Mouse (Mus musculus) liver, embryonic 13.5 days (tissue): ENCODE measurements around the gene Gramd2. TPM values are rescaled to one million over a fixed set of nuclear protein-coding genes. Genes with fewer than 3 reads are reported as not detected.

Experiments
- ATAC-seq: fragments of 200-750 bp; cut with Nextera tagmentation; 2 replicates; pipeline ENCODE4 v1.8.0; 2017; ENCODE audit warnings: low read depth, mild to moderate bottlenecking, moderate number of reproducible peaks, moderate library complexity
- DNase-seq: peaks from one replicate; pipeline ENCODE4 v3.0.0; 2022
- H3K27ac ChIP-seq: fragments of 300-500 bp; sonication (generic); 2 replicates; pipeline ENCODE4 v1.5.1; 2015; ENCODE audit warnings: moderate library complexity, mild to moderate bottlenecking, inconsistent platforms
- H3K27me3 ChIP-seq: fragments of 300-500 bp; sonication (generic); 2 replicates; pipeline ENCODE4 v1.6.1; 2015; ENCODE audit warnings: mild to moderate bottlenecking, inconsistent platforms
- H3K36me3 ChIP-seq: fragments of 300-500 bp; sonication (generic); 2 replicates; pipeline ENCODE4 v1.6.1; 2015; ENCODE audit warnings: mild to moderate bottlenecking, inconsistent platforms
- H3K4me1 ChIP-seq: fragments of 300-500 bp; sonication (generic); replicated peaks from 2 replicates; pipeline ENCODE4 v1.6.1; 2015; ENCODE audit warnings: inconsistent platforms
- H3K4me2 ChIP-seq: fragments of 300-500 bp; sonication (generic); 2 replicates; pipeline ENCODE4 v1.6.1; 2015; ENCODE audit warnings: inconsistent platforms, mild to moderate bottlenecking, moderate library complexity
- H3K4me3 ChIP-seq: fragments of 300-500 bp; sonication (generic); replicated peaks from 2 replicates; pipeline ENCODE4 v1.5.1; 2015; ENCODE audit warnings: mild to moderate bottlenecking, inconsistent platforms
- H3K9ac ChIP-seq: fragments of 300-500 bp; sonication (generic); 2 replicates; pipeline ENCODE4 v1.6.1; 2015; ENCODE audit warnings: mild to moderate bottlenecking, inconsistent platforms
- H3K9me3 ChIP-seq: fragments of 300-500 bp; sonication (generic); replicated peaks from 2 replicates; pipeline ENCODE4 v1.6.1; 2016; ENCODE audit warnings: inconsistent platforms
- WGBS: fragments of 180-500 bp; shearing (Covaris S2); methylation state at CpG from one replicate; pipeline ENCODE4 v1.1.7; 2015; ENCODE audit not compliant: insufficient replicate concordance; 5-methylcytosine and 5-hydroxymethylcytosine counted together
- polyA plus RNA-seq: library from polyadenylated mRNA; unstranded; fragments of >200 nt; fragmentation: Nextera tagmentation; extraction: Ambion mirVana; gene quantifications from 2 replicates; pipeline ENCODE4 v1.2.1, GENCODE M21; 2015

The Gramd2 gene
- polyA plus RNA-seq, 1 experiment from 2014 or later = 0.05 TPM

DNA sequence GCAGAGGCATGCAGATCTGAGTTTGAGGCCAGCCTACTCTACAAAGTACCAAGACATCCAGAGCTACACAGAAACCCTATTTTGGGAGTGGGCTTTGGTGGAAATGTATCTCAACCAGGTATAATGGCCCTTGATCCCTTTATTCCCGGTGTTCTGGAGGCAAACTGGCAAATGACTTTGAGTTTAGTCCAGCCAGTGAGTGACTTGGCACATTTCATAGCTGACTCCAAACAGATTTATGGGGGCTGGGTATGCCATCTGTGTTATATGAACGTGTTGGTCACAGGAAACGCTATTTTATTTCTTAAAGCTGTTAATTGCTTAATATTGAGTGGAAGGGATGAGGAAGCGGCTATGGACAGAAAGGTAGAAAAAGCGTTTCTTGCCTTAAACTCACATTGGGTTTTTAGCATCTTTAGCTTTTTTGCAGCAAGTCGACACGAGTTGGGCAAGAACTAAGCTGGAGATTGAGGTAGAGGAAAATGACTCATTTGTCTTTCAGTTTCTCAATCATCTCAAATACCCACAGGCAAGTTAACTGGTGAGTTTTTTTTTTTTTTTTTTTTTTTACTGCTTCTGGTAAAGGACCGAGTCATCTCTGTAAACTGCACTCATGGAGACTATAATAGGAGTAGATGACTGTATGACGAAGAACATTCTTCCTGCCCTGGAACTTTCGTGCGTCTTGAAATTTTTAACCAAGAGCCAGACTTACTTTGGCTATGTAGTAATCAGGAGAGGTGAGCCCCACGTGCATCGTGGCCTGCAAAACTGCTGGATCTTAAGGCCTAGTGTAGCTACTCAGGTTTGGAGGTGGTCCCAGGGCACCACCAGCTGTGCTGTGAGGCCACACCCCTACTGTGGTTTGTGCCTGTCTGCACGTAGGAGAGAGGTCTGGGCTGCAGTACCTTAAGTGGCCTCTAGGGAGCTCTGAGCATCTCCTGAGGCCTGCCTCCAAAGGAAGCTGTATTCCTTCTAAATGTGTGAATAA, 20.6 kb upstream of the Gramd2 start:
- peaks cover 79% of the 10 kb centered on the region for H3K4me1 ChIP-seq
- no peak overlapping the region; the same call in 1 of the 2 replicates for H3K4me3 ChIP-seq
- ATAC-seq (peak; percentile 51), DNase-seq (peak; percentile 81)
- WGBS = 27% methylated on average over 14 of the region's 14 CpGs
- H3K27ac ChIP-seq = no peak overlapping the region; the same call in 1 of the 2 replicates
- no peaks in the 10 kb centered on the region for H3K9me3 ChIP-seq
- H3K4me2 ChIP-seq = peak overlapping the region; percentile 92
- H3K9ac ChIP-seq = no peak overlapping the region; the same call in 1 of the 2 replicates
- H3K36me3 ChIP-seq = no peaks in the 10 kb centered on the region; the same call in 1 of the 2 replicates
- H3K27me3 ChIP-seq = peaks cover 91% of the 10 kb centered on the region

DNA sequence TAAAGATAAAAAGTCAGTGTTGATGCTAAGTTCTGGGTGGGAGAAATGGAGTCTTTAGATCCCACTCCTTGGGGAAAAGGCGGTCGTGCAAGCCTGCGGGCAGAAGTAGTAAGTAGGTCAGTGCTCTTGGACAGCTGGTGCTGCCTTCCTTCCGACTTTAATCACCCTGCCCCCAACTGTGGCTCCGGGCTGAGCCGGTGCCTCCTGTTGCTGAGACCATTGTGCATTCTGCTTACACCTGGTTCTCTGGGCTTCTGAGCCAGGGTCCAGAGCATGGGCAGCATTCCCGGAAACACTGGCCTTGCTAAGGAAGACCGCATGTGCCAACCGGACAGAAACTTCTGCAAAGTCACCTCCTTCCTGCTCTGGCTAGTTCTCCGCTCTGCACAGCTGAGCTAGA, 19.5 kb upstream of the Gramd2 start:
- Histone ChIP-seq H3K36me3 (peaks cover 7% of the 10 kb centered on the region), H3K4me1 (peaks cover 71% of the 10 kb centered on the region), H3K9me3 (no peaks in the 10 kb centered on the region), H3K4me2 (peak overlapping the region; percentile 92), H3K9ac (0 out of 2 replicates have a peak overlapping the region, but pooled peaks have one; percentile 11), H3K27me3 (peaks cover 91% of the 10 kb centered on the region), H3K4me3 (no peak overlapping the region), H3K27ac (peak overlapping the region; percentile 25; the same call in 1 of the 2 replicates)
- ATAC-seq (no peak), DNase-seq (no peak)
- WGBS = 50% methylated on average over 10 of the region's 10 CpGs

DNA sequence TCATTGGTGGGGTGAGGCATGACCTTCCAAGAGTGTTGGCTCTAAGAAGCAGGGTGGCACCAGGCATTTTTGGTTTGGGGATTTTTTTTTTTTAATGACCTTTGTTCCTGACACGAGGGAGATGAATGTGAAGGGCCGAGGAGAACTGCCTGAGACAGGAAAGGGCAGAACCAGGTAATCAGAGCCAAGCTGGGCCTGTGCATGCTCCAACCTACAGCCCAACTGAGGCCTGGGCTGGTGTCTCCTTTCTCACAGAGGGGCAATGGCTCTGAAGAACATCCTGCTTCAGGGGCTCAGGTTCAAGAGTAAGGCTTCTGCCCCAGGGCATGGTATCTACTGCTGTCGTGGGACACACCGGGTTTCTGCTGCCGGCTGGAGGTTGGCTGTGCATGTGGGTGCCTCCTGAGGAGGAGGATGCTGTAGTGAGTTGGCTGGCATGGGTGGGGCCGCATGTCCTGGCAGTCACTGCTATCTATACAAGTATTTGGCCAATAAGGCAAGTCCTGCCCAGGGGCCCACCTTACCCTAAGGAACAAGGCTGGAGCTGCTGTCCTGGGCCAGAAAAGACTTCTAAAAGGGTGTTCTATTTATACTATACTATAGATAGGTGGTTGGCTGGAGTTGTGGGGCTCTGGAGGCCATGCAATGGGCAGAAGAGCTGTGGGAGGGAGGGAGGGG, 18.5 kb upstream of the Gramd2 start:
- Histone ChIP-seq H3K4me2 (peak overlapping the region; percentile 28), H3K9me3 (no peaks in the 10 kb centered on the region), H3K4me3 (no peak overlapping the region), H3K27ac (no peak overlapping the region; the same call in 1 of the 2 replicates), H3K9ac (no peak overlapping the region), H3K36me3 (peaks cover 15% of the 10 kb centered on the region), H3K27me3 (peaks cover 94% of the 10 kb centered on the region), H3K4me1 (peaks cover 60% of the 10 kb centered on the region)
- ATAC-seq = peak; percentile 74
- 37% methylated on average over 6 of the region's 6 CpGs for WGBS
- DNase-seq = peak; percentile 61

- DNase-seq (no peak), ATAC-seq (no peak)
- Histone ChIP-seq H3K4me3 (no peak overlapping the region), H3K36me3 (peaks cover 24% of the 10 kb centered on the region), H3K27ac (no peak overlapping the region), H3K4me2 (no peak overlapping the region), H3K9ac (no peak overlapping the region), H3K4me1 (peaks cover 45% of the 10 kb centered on the region), H3K27me3 (peaks cover 85% of the 10 kb centered on the region), H3K9me3 (no peaks in the 10 kb centered on the region)
- WGBS = 79% methylated on average over 7 of the region's 7 CpGs
Measured at GRCm38 (mm10) chr9:59663226-59663625, 16.7 kb upstream of the Gramd2 start.

DNA sequence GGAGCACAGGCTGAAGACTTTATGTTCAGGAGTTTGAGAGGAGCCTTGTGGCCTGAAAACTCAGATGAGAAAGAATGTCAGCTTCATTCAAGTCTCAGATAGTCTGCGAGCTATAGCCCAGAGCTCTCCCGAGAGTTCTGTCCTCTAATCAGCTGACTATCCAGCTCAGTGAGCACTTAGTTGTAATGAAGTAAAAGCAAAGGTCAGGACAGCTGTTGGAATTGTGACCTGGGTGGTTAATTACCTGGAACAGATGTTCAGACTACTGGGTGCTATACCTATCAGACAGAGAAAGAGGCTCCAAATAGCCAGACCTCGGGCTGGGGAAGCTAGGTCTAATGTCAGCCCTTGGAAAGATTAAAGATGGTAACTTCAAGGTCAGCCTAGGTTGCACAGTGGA, 16.0 kb upstream of the Gramd2 start:
- ATAC-seq = no peak
- H3K27ac ChIP-seq = no peak overlapping the region
- no peak overlapping the region for H3K4me2 ChIP-seq
- no peak for DNase-seq
- H3K4me3 ChIP-seq = no peak overlapping the region
- peaks cover 77% of the 10 kb centered on the region for H3K27me3 ChIP-seq
- 70% methylated on average over 3 of the region's 3 CpGs for WGBS
- no peak overlapping the region for H3K9ac ChIP-seq
- H3K4me1 ChIP-seq = peaks cover 40% of the 10 kb centered on the region
- no peaks in the 10 kb centered on the region for H3K9me3 ChIP-seq
- peaks cover 29% of the 10 kb centered on the region for H3K36me3 ChIP-seq

DNA sequence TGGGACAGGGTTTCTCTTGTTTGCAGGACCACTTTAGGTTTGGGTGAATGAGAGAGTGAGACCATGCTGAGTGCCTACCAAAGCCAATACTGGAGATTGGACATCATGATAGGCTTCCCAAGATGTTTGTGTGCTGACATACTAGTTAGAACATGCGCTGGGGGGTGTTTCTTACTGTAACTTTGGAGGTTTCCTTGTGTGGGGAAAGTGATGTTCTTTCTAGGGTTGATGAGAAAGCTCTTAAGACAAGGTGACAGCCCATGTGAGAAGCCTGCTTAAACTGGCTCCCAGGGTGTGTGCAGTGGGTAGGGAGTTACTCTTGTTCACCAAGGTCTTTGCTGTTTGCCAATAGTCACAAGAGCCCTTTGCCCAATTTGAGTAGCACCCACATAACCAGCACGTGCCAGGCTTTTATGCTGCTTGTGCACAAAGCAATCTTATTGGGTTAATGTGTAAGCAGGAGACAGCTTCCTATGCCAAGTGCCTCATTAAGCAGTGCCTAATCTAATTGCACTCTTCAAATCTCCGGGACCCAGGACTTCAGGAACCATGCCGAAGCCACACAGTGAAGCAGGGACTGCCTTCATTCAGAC, 15.2 kb upstream of the Gramd2 start:
- DNase-seq = no peak
- Histone ChIP-seq H3K27ac (no peak overlapping the region), H3K27me3 (peaks cover 71% of the 10 kb centered on the region), H3K36me3 (peaks cover 33% of the 10 kb centered on the region), H3K4me1 (peaks cover 32% of the 10 kb centered on the region), H3K9ac (no peak overlapping the region), H3K4me3 (no peak overlapping the region), H3K9me3 (no peaks in the 10 kb centered on the region), H3K4me2 (no peak overlapping the region)
- 72% methylated on average over 4 of the region's 4 CpGs for WGBS
- no peak for ATAC-seq

- peaks cover 46% of the 10 kb centered on the region for H3K36me3 ChIP-seq
- H3K4me2 ChIP-seq = no peak overlapping the region
- peaks cover 71% of the 10 kb centered on the region for H3K27me3 ChIP-seq
- H3K9ac ChIP-seq = no peak overlapping the region
- H3K27ac ChIP-seq = no peak overlapping the region
- WGBS = 76% methylated on average over 8 of the region's 8 CpGs
- no peak overlapping the region for H3K4me3 ChIP-seq
- DNase-seq (no peak), ATAC-seq (no peak)
- H3K9me3 ChIP-seq = no peaks in the 10 kb centered on the region
- H3K4me1 ChIP-seq = peaks cover 19% of the 10 kb centered on the region
Measured at GRCm38 (mm10) chr9:59666016-59666415, 13.9 kb upstream of the Gramd2 start.

- DNase-seq = no peak
- Histone ChIP-seq H3K4me3 (no peak overlapping the region), H3K9me3 (no peaks in the 10 kb centered on the region), H3K4me2 (no peak overlapping the region), H3K27ac (no peak overlapping the region), H3K27me3 (peaks cover 70% of the 10 kb centered on the region), H3K4me1 (peaks cover 18% of the 10 kb centered on the region), H3K9ac (no peak overlapping the region), H3K36me3 (peaks cover 51% of the 10 kb centered on the region)
- WGBS = 64% methylated on average over 1 of the region's 1 CpGs
- ATAC-seq = no peak
Measured at GRCm38 (mm10) chr9:59666813-59667212, 13.1 kb upstream of the Gramd2 start.

GRCm38 (mm10) chr9:59667250-59667649, 12.7 kb upstream of the Gramd2 start:
- Histone ChIP-seq H3K4me3 (no peak overlapping the region), H3K9ac (no peak overlapping the region), H3K36me3 (peaks cover 55% of the 10 kb centered on the region), H3K4me1 (peaks cover 18% of the 10 kb centered on the region), H3K4me2 (no peak overlapping the region), H3K27ac (no peak overlapping the region), H3K27me3 (peaks cover 70% of the 10 kb centered on the region), H3K9me3 (no peaks in the 10 kb centered on the region)
- no peak for DNase-seq
- WGBS = 59% methylated on average over 4 of the region's 4 CpGs
- no peak for ATAC-seq

- peaks cover 57% of the 10 kb centered on the region for H3K36me3 ChIP-seq
- 69% methylated on average over 6 of the region's 6 CpGs for WGBS
- ATAC-seq = no peak
Measured at GRCm38 (mm10) chr9:59667904-59668303, 12.0 kb upstream of the Gramd2 start.

DNA sequence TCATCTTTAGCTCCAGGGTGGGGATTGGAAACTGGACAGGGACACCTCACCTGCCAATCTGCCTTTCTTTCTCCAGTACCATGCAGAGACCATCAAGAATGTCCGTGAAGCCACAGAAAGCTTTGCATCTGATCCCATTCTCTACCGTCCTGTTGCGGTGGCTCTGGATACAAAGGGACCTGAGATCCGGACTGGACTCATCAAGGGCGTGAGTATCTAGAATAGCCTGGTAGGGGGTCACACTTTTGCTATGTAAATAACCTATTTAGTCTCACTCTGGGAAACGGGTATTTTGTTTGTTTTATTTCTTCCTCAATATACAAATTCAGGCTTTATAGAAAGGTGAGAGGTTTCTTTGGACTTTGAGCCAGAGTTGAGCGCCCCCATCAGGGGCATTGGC, 11.5 kb upstream of the Gramd2 start:
- H3K9ac ChIP-seq = no peak overlapping the region
- 83% methylated on average over 7 of the region's 7 CpGs for WGBS
- no peaks in the 10 kb centered on the region for H3K9me3 ChIP-seq
- ATAC-seq (no peak), DNase-seq (no peak)
- no peak overlapping the region for H3K4me3 ChIP-seq
- peaks cover 57% of the 10 kb centered on the region for H3K36me3 ChIP-seq
- H3K27me3 ChIP-seq = peaks cover 68% of the 10 kb centered on the region
- H3K4me2 ChIP-seq = no peak overlapping the region
- peaks cover 26% of the 10 kb centered on the region for H3K4me1 ChIP-seq
- no peak overlapping the region for H3K27ac ChIP-seq

More at GRCm38 (mm10) chr9:59667904-59668303, 12.0 kb upstream of the Gramd2 start:
- H3K27ac ChIP-seq = no peak overlapping the region
- H3K4me2 ChIP-seq = no peak overlapping the region
- DNase-seq = no peak
- H3K4me3 ChIP-seq = no peak overlapping the region
- H3K27me3 ChIP-seq = peaks cover 70% of the 10 kb centered on the region
- H3K9ac ChIP-seq = no peak overlapping the region
- H3K9me3 ChIP-seq = no peaks in the 10 kb centered on the region
- peaks cover 20% of the 10 kb centered on the region for H3K4me1 ChIP-seq
